Mouse (Mus musculus) cerebellum, adult 2 months (tissue): ENCODE measurements around the gene Commd3.

Source experiments
- CTCF ChIP-seq: fragments of 200-500 bp; IDR thresholded peaks from 2 replicates; pipeline ENCODE4 v1.5.1; 2011; ENCODE audit warnings: low read depth, mild to moderate bottlenecking, control low read depth, low read length, moderate library complexity, borderline replicate concordance; ENCODE audit not compliant: insufficient read depth
- POLR2A ChIP-seq: fragments of 200-500 bp; IDR thresholded peaks from 2 replicates; pipeline ENCODE4 v1.6.1; 2011; ENCODE audit warnings: low read length, control low read depth, borderline replicate concordance; ENCODE audit not compliant: insufficient read depth

DNA sequence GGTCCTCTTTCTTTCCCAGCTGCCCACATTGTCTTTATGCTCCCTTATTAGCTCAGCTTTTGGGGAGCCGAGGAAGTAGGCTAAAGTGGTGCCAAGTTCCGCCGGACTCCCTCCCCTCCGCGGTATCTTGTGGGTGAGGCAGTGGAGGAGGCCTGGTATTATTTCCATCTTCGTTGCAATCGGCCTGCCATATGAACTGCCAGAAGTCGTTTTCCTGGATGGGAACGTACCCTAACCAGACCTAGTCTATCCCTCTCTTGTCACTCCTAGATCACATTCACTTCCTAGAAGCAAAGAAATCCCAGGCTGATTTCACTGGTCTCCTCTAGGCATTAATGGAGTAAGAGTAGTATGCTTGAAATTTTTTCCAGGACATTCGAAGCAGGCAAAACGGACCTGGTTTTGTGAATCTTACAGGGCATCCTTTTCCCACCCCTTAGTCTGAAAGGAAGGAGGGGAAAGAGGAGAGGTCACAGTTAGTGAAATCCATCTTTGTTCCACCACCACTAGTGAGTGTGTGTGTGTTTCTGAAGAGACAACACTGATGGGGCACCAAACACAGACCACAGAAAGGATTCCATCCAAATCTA lies 27.3 kb downstream of the Commd3 start:
- TF ChIP-seq CTCF (no peak), POLR2A (no peak)
